Mouse (Mus musculus) hindbrain, embryonic 11.5 days (tissue): Measurements from ENCODE around the gene Lag3. TPM values are rescaled to one million over a fixed set of nuclear protein-coding genes. Genes with fewer than 3 reads are reported as not detected.

Source experiments
- ATAC-seq: fragments of 200-750 bp; cut with Nextera tagmentation; 2 replicates; pipeline ENCODE4 v1.8.0; 2017; ENCODE audit warnings: mild to moderate bottlenecking, moderate TSS enrichment, moderate library complexity; ENCODE audit not compliant: low FRiP score
- DNase-seq: peaks from one replicate; pipeline ENCODE4 v3.0.0-alpha.2; 2015; ENCODE audit warnings: low spot score
- H3K27ac ChIP-seq: fragments of 300-500 bp; sonication (generic); 2 replicates; pipeline ENCODE4 v1.5.1; 2014; ENCODE audit warnings: mild to moderate bottlenecking, low read depth, low read length
- H3K27me3 ChIP-seq: fragments of 300-500 bp; sonication (generic); 2 replicates; pipeline ENCODE4 v1.6.1; 2014; ENCODE audit warnings: mild to moderate bottlenecking, low read length, moderate library complexity, mixed read lengths; ENCODE audit not compliant: control insufficient read depth, insufficient read depth
- H3K36me3 ChIP-seq: fragments of 300-500 bp; sonication (generic); 2 replicates; pipeline ENCODE4 v1.6.1; 2014; ENCODE audit warnings: mild to moderate bottlenecking, low read length, moderate library complexity, mixed read lengths; ENCODE audit not compliant: control insufficient read depth, insufficient read depth
- H3K4me1 ChIP-seq: fragments of 300-500 bp; sonication (generic); replicated peaks from 2 replicates; pipeline ENCODE4 v1.6.1; 2014; ENCODE audit warnings: low read length, mixed read lengths; ENCODE audit not compliant: control insufficient read depth, insufficient read depth
- H3K4me2 ChIP-seq: fragments of 300-500 bp; sonication (generic); replicated peaks from 2 replicates; pipeline ENCODE4 v1.6.1; 2014; ENCODE audit warnings: mild to moderate bottlenecking, low read depth, low read length
- H3K4me3 ChIP-seq: fragments of 300-500 bp; sonication (generic); 2 replicates; pipeline ENCODE4 v1.5.1; 2014; ENCODE audit warnings: low read depth, low read length
- H3K9ac ChIP-seq: fragments of 300-500 bp; sonication (generic); 2 replicates; pipeline ENCODE4 v1.6.1; 2014; ENCODE audit warnings: low read depth, low read length
- H3K9me3 ChIP-seq: fragments of 300-500 bp; sonication (generic); 2 replicates; pipeline ENCODE4 v1.6.1; 2016; ENCODE audit warnings: low read length; ENCODE audit not compliant: control insufficient read depth
- WGBS: fragments of 180-500 bp; shearing (Covaris S2); extraction: QIAGEN DNeasy Blood & Tissue Kit; methylation state at CpG from one replicate; pipeline ENCODE4 v1.1.7; 2014; 5-methylcytosine and 5-hydroxymethylcytosine counted together
- polyA plus RNA-seq: library from polyadenylated mRNA; unstranded; fragments of >200 nt; fragmentation: Nextera tagmentation; extraction: Ambion mirVana; gene quantifications from 2 replicates; pipeline ENCODE4 v1.2.1, GENCODE M21; 2014

Lag3 gene
- polyA plus RNA-seq, 1 experiment from 2014 or later: 2.5 TPM

DNA sequence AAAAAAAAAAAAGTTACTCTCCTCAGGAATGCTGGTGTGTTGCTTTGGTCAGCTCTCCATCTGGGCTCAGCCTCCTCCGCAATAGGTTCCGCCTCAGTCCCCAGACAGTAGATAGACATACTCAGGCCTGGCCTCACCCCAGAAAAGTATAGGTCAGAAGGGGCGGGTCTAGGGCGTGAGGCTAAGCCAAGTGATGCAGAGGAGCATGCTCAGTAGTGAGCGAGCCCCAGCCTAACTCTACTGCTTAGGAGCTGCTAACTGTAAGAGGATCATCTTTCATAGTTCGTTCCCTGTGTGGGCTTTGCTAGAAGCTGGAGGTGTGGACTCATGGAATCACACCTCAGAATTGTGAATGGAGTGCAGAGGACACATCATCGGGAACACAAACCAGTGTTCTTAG, 27.0 kb upstream of the Lag3 start:
- Histone ChIP-seq H3K9me3 (no peaks in the 10 kb centered on the region), H3K4me1 (no peaks in the 10 kb centered on the region), H3K4me2 (no peak overlapping the region), H3K9ac (no peak overlapping the region), H3K36me3 (peaks cover 11% of the 10 kb centered on the region), H3K27me3 (no peaks in the 10 kb centered on the region), H3K27ac (no peak overlapping the region), H3K4me3 (no peak overlapping the region)
- DNase-seq: no peak
- no peak; the same call in 1 of the 2 replicates for ATAC-seq
- 94% methylated on average over 7 of the region's 7 CpGs for WGBS

DNA sequence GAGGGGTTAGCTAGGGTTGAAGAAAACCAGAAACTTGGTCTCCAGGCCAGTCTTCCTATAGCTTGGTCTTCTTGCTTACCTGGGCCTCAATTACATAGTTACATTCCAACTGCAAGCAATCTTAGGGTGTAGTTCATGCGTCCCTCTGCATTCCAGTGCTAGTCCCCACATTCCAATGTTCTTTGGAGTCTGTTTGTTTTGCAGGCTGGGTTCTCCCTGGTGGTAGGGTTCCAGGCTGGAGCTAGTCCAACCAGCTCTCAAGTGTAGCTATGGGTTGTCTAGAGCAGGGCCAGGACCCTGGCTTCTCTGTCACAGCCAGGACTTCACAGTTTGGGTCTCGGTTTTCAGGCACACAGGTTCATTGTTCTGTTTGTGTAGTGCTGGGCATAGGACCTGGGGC, 26.0 kb upstream of the Lag3 start:
- WGBS: 82% methylated on average over 2 of the region's 2 CpGs
- peaks cover 2% of the 10 kb centered on the region; the same call in 1 of the 2 replicates for H3K4me1 ChIP-seq
- no peaks in the 10 kb centered on the region for H3K27me3 ChIP-seq
- H3K9me3 ChIP-seq: no peaks in the 10 kb centered on the region
- DNase-seq: no peak
- H3K4me2 ChIP-seq: no peak overlapping the region
- no peak overlapping the region for H3K27ac ChIP-seq
- peaks cover 11% of the 10 kb centered on the region for H3K36me3 ChIP-seq
- no peak overlapping the region for H3K9ac ChIP-seq
- ATAC-seq: no peak
- no peak overlapping the region for H3K4me3 ChIP-seq

DNA sequence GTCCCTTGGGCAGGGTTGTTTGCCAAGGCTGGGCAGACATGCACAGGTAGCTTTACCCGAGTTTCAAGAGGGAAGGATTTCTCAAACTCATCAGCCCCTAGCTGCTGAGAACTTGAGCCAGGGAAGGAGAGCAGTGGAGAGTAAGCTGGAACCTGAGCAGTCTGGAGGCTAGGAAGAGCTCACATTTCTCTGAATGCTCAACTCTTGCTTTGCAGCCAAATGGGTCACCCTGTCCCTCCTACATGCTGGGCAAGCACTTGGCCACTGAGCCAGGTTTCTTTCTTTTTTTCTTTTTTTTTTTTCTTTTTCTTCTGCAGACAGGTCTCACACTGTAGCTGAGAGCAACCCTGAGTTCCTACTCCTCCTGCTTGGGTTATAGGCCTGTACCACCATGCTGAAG, 25.2 kb upstream of the Lag3 start:
- Histone ChIP-seq H3K36me3 (peaks cover 11% of the 10 kb centered on the region), H3K27ac (no peak overlapping the region), H3K4me2 (no peak overlapping the region), H3K9ac (no peak overlapping the region), H3K4me1 (peaks cover 6% of the 10 kb centered on the region; the same call in 1 of the 2 replicates), H3K4me3 (no peak overlapping the region), H3K9me3 (no peaks in the 10 kb centered on the region), H3K27me3 (no peaks in the 10 kb centered on the region)
- ATAC-seq (no peak), DNase-seq (no peak)
- WGBS: 85% methylated on average over 1 of the region's 1 CpGs

DNA sequence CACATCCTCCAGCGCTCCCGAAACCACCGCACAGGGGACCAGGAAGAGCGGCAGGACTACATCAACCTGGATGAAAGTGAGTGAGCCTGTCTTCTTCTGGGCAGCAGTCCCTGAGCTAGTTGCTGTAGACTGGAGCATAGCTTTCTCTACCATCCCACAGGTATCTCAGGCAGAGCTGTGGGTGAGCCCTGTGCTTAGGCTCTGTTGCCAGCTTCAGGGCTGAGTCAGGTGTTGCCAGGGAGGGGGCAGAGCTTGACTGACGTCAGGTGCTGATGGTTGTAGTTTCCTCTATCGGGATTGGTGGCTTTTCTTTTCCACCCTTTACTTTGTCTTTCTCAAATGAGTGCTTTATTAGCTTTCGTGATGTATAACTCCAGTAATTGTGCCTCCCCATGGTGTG, 23.2 kb upstream of the Lag3 start:
- peaks cover 6% of the 10 kb centered on the region; the same call in 1 of the 2 replicates for H3K4me1 ChIP-seq
- no peak overlapping the region for H3K4me3 ChIP-seq
- no peak overlapping the region for H3K27ac ChIP-seq
- 96% methylated on average over 7 of the region's 7 CpGs for WGBS
- no peak for ATAC-seq
- no peak for DNase-seq
- no peaks in the 10 kb centered on the region for H3K27me3 ChIP-seq
- no peaks in the 10 kb centered on the region for H3K9me3 ChIP-seq
- H3K4me2 ChIP-seq: no peak overlapping the region
- H3K36me3 ChIP-seq: peaks cover 11% of the 10 kb centered on the region
- no peak overlapping the region for H3K9ac ChIP-seq

DNA sequence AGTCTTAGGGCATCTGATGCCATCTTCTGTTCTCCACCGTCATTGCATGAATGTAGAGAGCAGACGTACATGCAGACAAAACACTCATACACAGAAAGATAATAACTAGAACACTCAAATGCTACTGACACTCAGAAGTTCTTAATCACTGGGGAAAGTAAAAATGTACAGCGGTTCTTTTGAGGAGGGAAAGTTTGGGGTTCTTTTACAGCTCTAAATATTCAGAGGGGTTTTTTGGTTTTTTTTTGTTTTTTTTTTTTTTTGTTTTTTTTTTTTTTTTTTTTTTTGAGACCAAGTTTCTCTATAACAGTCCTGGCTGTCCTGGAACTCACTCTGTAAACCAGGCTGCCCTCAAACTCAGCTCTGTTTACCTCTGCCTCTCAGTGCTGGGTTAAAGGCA, 21.6 kb upstream of the Lag3 start:
- Histone ChIP-seq H3K36me3 (peaks cover 11% of the 10 kb centered on the region), H3K4me3 (no peak overlapping the region), H3K27ac (no peak overlapping the region), H3K4me1 (peaks cover 6% of the 10 kb centered on the region; the same call in 1 of the 2 replicates), H3K27me3 (no peaks in the 10 kb centered on the region), H3K4me2 (no peak overlapping the region), H3K9ac (no peak overlapping the region), H3K9me3 (no peaks in the 10 kb centered on the region)
- WGBS: 95% methylated on average over 3 of the region's 3 CpGs
- DNase-seq (no peak), ATAC-seq (no peak)

DNA sequence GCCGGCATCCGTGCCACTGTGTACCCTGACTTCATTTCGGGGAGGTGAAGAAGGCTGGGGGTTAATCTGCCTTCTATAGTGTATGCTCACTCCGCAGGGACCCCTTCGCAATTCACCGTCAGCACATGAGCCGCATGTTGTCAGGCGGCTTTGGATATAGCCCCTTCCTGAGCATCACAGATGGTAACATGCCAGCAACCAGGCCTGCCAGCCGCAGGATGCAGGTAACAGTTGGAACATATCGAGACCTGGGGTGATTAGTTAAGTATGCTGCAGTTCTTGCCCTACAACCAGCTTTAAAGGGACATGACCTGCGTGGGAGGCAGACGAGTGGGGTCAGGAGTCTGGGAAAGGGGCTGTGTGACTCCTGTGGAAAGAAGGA, 20.8 kb upstream of the Lag3 start:
- DNase-seq: no peak
- peak overlapping the region; percentile 86 for H3K4me3 ChIP-seq
- H3K9ac ChIP-seq: peak overlapping the region; percentile 93
- ATAC-seq: no peak
- no peaks in the 10 kb centered on the region for H3K27me3 ChIP-seq
- WGBS: 50% methylated on average over 12 of the region's 12 CpGs
- H3K4me2 ChIP-seq: peak overlapping the region; percentile 77
- peaks cover 6% of the 10 kb centered on the region; the same call in 1 of the 2 replicates for H3K4me1 ChIP-seq
- peaks cover 11% of the 10 kb centered on the region for H3K36me3 ChIP-seq
- H3K9me3 ChIP-seq: no peaks in the 10 kb centered on the region
- no peak overlapping the region for H3K27ac ChIP-seq

DNA sequence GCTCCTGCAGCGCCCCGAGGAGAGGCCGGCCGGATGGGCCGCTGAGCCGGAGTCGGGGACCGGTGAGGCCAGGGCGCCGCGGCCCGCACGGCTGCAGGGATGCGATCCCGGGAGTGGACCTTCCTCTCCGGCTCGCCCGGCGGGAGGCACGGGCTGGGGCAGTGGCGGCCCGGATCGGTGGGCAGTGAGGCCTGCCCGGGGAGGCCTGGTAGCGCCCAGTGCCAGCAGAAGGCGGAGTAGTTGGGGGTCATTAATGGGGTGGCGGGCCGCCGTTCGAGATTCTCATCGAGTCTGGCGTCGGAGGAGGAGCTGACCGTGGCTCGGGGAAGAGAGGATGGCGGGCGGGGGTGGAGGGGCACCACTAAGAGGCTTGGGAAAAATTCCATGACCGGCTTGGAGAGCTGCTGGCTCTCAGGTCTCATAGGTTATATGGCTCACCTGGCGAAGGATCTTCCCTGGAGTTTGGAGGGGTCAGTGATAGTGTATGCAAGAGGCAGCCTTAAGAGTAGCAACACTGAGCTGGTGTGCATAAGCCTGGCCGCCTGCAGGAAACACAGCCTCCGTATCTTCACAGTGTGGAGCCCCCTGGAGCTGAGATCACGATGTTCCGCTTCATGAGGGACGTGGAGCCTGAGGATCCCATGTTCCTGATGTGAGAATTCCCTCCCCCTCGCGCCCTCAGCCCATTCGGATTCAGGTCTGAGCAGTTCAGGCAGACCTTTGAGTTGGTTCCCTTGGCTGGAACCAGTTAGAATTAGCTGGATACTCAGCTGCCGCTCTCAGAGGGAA, 20.2 kb upstream of the Lag3 start:
- DNase-seq (peak; percentile 66), ATAC-seq (peak; percentile 45)
- peak overlapping the region; percentile 86 for H3K4me3 ChIP-seq
- H3K4me1 ChIP-seq: peaks cover 6% of the 10 kb centered on the region; the same call in 1 of the 2 replicates
- no peaks in the 10 kb centered on the region for H3K9me3 ChIP-seq
- peaks cover 11% of the 10 kb centered on the region for H3K36me3 ChIP-seq
- peak overlapping the region; percentile 91 for H3K27ac ChIP-seq
- peak overlapping the region; percentile 77 for H3K4me2 ChIP-seq
- peak overlapping the region; percentile 93 for H3K9ac ChIP-seq
- H3K27me3 ChIP-seq: no peaks in the 10 kb centered on the region
- WGBS: 1% methylated on average over 46 of the region's 48 CpGs

DNA sequence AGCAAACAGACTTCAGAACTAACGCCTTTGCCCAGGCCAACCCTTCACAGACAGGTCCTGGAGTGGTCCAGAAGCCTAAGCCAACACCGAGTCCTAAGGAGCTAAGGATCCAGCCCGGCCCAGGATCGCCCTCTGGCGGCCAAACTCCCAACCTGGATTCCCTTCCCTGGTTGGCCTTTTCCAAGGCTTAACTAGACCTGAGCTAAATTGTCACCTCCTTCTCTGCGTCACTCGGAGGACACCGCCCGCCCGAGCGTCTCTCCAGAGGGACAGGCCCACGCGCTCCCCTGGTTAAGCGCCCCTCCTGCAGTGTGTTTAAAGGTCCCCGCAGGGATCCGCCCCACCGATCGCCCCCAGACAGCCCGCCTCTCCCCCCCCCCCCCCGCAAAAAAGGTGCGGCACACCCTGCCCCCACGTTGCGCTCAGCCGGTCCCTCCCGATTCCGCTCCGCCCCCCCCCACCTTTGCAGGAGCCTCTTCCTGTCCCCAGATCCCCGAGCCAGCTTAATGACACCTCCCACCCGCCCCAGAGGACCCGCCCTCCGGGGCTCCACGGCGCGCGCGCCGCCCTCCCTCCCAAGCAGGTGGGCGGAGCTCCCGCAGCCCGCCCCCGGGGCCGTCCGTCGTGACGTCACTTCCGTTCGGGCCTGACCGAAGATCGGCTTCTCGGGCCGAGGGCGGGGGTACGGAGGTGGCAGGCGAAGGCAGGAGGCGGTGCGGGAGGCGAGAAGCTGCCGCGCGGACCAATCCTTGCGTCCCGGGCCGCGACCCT, 19.4 kb upstream of the Lag3 start, which contains the start of gene Mlf2:
TSS of gene Mlf2 (plus strand) at position 633 of the 771 bp plus-strand sequence.
- Histone ChIP-seq H3K4me2 (peak within 1 kb of the TSS; percentile 77), H3K4me1 (peaks cover 6% of the 10 kb centered on the region; the same call in 1 of the 2 replicates), H3K36me3 (peaks cover 11% of the 10 kb centered on the region), H3K9me3 (no peaks in the 10 kb centered on the region), H3K9ac (peak within 1 kb of the TSS; percentile 93), H3K27ac (peak within 1 kb of the TSS; percentile 91), H3K4me3 (peak within 1 kb of the TSS; percentile 86), H3K27me3 (no peaks in the 10 kb centered on the region)
- ATAC-seq (peak; percentile 95), DNase-seq (peak; percentile 99)
- under 1% methylated on average over 56 of the region's 64 CpGs for WGBS
